Mouse (Mus musculus): ENCODE results near the gene Nr2f1. TPM values are rescaled to one million over a fixed set of nuclear protein-coding genes. Genes with fewer than 3 reads are reported as not detected.

Nr2f1 gene
- polyA plus RNA-seq, 1 experiment: 0.14 TPM

DNA sequence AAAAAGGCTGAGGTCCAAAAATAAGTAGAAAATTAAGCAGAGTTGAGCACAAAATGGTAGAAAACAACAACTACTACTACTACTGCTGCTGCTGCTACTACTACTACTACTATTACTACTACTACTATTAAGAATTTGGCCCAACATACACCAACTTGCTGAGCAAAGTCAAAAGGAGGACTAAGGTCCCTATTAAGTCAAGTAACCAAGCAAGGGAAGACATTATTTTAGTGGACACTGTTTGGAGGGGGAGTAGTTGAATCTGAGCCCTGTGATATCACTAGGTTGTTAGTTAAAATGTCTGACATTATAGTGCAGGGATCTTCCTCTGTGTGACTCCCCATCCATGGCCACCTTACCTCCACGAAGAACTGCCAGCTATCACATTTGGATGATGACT, 21.5 kb downstream of the Nr2f1 start:
- peaks cover 4% of the 10 kb centered on the region; the same call in 1 of the 2 replicates for H3K27me3 ChIP-seq (ENCODE audit: control insufficient read depth, insufficient read depth, low read length)
- H3K27ac ChIP-seq (ENCODE audit: control insufficient read depth, insufficient read depth, low read depth, low read length): no peak overlapping the region
- peaks cover 12% of the 10 kb centered on the region for H3K4me1 ChIP-seq (ENCODE audit: control insufficient read depth, insufficient read depth, low read length)
- TF ChIP-seq CTCF (IDR thresholded peaks at IDR 0.05; ENCODE audit: control insufficient read depth, insufficient read depth, insufficient replicate concordance, low read depth, low read length) (no peak), POLR2A (IDR thresholded peaks at IDR 0.05; ENCODE audit: control insufficient read depth, low read depth, low read length) (no peak)
- no peaks in the 10 kb centered on the region for H3K36me3 ChIP-seq (ENCODE audit: control insufficient read depth, insufficient read depth, low read length)
- no peak overlapping the region for H3K4me3 ChIP-seq (ENCODE audit: control insufficient read depth, low read depth, low read length)

DNA sequence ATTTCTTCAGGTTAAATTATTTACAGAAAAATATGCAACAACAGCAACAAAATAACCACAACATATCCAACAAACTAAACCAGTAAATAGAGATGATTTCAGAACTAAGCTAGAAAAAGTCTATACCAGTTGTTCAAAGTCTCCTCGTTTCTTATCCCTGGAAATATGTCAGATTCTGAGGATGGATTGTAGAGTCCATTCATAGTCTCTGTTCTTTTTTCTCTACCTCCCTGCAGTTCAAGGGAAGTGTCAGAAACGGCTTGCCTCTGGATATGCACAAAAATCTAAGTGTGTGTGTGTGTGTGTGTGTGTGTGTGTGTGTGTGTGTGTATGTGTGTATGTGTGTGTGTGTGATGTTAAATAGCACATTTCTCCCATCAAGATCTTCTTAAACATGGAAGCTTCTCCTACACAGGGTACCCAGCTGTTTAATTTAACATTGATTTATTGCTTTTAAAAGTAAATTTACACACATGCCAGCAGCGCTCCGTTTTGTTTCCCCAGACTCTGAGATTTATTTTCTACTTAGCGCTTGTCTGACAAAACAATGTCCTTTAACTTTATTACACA, 22.1 kb downstream of the Nr2f1 start:
- H3K27ac ChIP-seq (ENCODE audit: control insufficient read depth, insufficient read depth, low read depth, low read length): no peak overlapping the region
- H3K36me3 ChIP-seq (ENCODE audit: control insufficient read depth, insufficient read depth, low read length): no peaks in the 10 kb centered on the region
- H3K4me1 ChIP-seq (ENCODE audit: control insufficient read depth, insufficient read depth, low read length): peaks cover 12% of the 10 kb centered on the region
- H3K27me3 ChIP-seq (ENCODE audit: control insufficient read depth, insufficient read depth, low read length): peaks cover 4% of the 10 kb centered on the region; the same call in 1 of the 2 replicates
- no peak overlapping the region for H3K4me3 ChIP-seq (ENCODE audit: control insufficient read depth, low read depth, low read length)
- TF ChIP-seq CTCF (IDR thresholded peaks at IDR 0.05; ENCODE audit: control insufficient read depth, insufficient read depth, insufficient replicate concordance, low read depth, low read length) (no peak), POLR2A (IDR thresholded peaks at IDR 0.05; ENCODE audit: control insufficient read depth, low read depth, low read length) (no peak)

DNA sequence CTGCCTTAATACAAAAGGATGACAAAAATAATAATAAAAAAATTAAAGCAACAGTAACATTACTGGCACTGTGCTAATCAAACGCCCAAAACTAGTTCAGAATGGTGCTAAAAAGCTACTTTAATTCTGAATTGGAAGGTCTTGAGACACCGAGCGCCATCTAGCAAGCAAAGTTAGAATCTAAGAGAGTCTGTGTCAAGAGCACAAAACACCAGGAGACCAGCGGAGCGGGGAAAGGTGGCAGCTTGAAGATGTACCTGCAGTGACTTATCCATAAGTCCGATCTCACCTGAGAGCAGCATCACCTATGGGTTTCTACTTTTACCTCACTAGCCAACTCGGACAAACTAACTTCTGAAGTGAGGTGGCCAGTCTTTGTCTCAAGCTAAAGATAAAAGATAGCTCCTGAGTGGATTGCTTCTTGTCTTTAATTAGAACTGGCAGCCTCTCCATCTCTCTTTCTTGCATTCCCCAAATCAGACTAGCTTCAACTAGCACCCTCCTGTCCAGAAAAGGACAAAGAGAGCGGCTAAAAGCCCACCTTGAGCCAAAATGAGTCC, 23.7 kb downstream of the Nr2f1 start:
- Histone ChIP-seq H3K36me3 (ENCODE audit: control insufficient read depth, insufficient read depth, low read length) (no peaks in the 10 kb centered on the region), H3K27ac (ENCODE audit: control insufficient read depth, insufficient read depth, low read depth, low read length) (no peak overlapping the region), H3K4me3 (ENCODE audit: control insufficient read depth, low read depth, low read length) (no peak overlapping the region), H3K27me3 (ENCODE audit: control insufficient read depth, insufficient read depth, low read length) (no peaks in the 10 kb centered on the region), H3K4me1 (ENCODE audit: control insufficient read depth, insufficient read depth, low read length) (peaks cover 11% of the 10 kb centered on the region)
- TF ChIP-seq POLR2A (IDR thresholded peaks at IDR 0.05; ENCODE audit: control insufficient read depth, low read depth, low read length) (no peak), CTCF (IDR thresholded peaks at IDR 0.05; ENCODE audit: control insufficient read depth, insufficient read depth, insufficient replicate concordance, low read depth, low read length) (no peak)

DNA sequence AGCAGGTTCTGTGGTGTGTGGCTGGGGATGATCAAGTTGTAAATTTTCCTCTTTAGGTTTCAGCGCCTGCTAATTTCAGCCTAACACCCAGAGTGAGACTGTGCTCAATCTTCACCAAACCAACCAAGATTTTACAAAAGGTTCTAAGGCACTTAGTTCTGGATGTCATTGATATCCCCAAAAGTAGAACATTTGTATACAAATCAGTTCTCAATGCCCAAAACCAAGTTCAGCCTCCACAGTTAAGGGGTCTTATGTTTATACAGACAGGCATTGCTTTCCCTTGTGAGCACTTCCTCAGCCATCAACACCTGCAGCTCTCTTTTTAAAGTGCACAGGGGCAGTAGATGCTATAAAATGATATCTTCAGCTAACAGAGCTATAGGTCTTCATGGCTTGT, 24.7 kb downstream of the Nr2f1 start:
- peaks cover 11% of the 10 kb centered on the region for H3K4me1 ChIP-seq (ENCODE audit: control insufficient read depth, insufficient read depth, low read length)

DNA sequence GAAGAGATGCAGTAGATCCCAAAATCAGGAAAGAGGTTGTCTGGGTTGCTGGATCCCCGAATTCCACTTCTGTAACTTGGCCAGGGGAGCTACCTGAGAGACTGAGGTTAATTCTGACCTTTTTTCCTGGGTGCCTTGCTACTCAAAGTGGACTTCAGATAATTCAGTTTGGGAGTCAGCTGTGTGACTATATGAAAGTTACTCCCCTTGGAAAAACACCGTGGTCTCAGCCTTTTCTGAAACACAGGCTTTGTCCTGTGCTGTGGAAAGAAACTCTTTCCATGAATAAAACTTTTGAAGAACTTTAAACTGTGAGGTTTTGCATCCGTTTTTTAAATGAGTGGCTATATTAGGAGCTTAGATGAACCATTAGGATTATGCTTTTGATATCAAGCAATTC, 25.4 kb downstream of the Nr2f1 start:
- TF ChIP-seq POLR2A (IDR thresholded peaks at IDR 0.05; ENCODE audit: control insufficient read depth, low read depth, low read length): no peak
- TF ChIP-seq CTCF (IDR thresholded peaks at IDR 0.05; ENCODE audit: control insufficient read depth, insufficient read depth, insufficient replicate concordance, low read depth, low read length): no peak
- Histone ChIP-seq H3K4me1 (ENCODE audit: control insufficient read depth, insufficient read depth, low read length) (peaks cover 5% of the 10 kb centered on the region), H3K4me3 (ENCODE audit: control insufficient read depth, low read depth, low read length) (no peak overlapping the region), H3K27ac (ENCODE audit: control insufficient read depth, insufficient read depth, low read depth, low read length) (no peak overlapping the region), H3K27me3 (ENCODE audit: control insufficient read depth, insufficient read depth, low read length) (no peaks in the 10 kb centered on the region), H3K36me3 (ENCODE audit: control insufficient read depth, insufficient read depth, low read length) (no peaks in the 10 kb centered on the region)

More for the DNA sequence above, 24.7 kb downstream of the Nr2f1 start:
- H3K27me3 ChIP-seq (ENCODE audit: control insufficient read depth, insufficient read depth, low read length): no peaks in the 10 kb centered on the region
- TF ChIP-seq CTCF (IDR thresholded peaks at IDR 0.05; ENCODE audit: control insufficient read depth, insufficient read depth, insufficient replicate concordance, low read depth, low read length): no peak
- TF ChIP-seq POLR2A (IDR thresholded peaks at IDR 0.05; ENCODE audit: control insufficient read depth, low read depth, low read length): no peak
- no peaks in the 10 kb centered on the region for H3K36me3 ChIP-seq (ENCODE audit: control insufficient read depth, insufficient read depth, low read length)
- no peak overlapping the region for H3K4me3 ChIP-seq (ENCODE audit: control insufficient read depth, low read depth, low read length)
- H3K27ac ChIP-seq (ENCODE audit: control insufficient read depth, insufficient read depth, low read depth, low read length): no peak overlapping the region

DNA sequence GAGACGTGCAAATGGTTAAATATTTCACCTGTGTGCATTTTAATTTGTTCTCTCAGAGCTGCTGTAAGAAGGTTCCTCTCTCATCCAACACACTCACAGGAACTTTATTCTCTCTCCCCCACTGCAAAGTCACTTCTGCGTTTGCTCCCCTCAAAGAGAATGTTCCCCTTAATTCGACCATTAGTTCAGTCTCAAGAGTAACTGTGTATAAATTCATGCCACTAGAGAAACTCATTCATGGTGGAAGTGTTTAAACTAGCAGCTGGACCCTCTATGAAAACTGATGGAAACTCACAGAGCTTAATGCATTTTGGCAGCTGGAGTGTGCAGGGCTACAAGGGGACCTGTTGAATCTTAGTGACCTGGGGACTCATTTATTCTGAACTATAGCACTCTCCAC, 26.7 kb downstream of the Nr2f1 start:
- no peaks in the 10 kb centered on the region for H3K27me3 ChIP-seq (ENCODE audit: control insufficient read depth, insufficient read depth, low read length)
- no peak overlapping the region for H3K4me3 ChIP-seq (ENCODE audit: control insufficient read depth, low read depth, low read length)
- no peak for TF ChIP-seq POLR2A (IDR thresholded peaks at IDR 0.05; ENCODE audit: control insufficient read depth, low read depth, low read length)
- no peak for TF ChIP-seq CTCF (IDR thresholded peaks at IDR 0.05; ENCODE audit: control insufficient read depth, insufficient read depth, insufficient replicate concordance, low read depth, low read length)
- H3K4me1 ChIP-seq (ENCODE audit: control insufficient read depth, insufficient read depth, low read length): peaks cover 3% of the 10 kb centered on the region; the same call in 1 of the 2 replicates
- H3K27ac ChIP-seq (ENCODE audit: control insufficient read depth, insufficient read depth, low read depth, low read length): no peak overlapping the region
- no peaks in the 10 kb centered on the region for H3K36me3 ChIP-seq (ENCODE audit: control insufficient read depth, insufficient read depth, low read length)

DNA sequence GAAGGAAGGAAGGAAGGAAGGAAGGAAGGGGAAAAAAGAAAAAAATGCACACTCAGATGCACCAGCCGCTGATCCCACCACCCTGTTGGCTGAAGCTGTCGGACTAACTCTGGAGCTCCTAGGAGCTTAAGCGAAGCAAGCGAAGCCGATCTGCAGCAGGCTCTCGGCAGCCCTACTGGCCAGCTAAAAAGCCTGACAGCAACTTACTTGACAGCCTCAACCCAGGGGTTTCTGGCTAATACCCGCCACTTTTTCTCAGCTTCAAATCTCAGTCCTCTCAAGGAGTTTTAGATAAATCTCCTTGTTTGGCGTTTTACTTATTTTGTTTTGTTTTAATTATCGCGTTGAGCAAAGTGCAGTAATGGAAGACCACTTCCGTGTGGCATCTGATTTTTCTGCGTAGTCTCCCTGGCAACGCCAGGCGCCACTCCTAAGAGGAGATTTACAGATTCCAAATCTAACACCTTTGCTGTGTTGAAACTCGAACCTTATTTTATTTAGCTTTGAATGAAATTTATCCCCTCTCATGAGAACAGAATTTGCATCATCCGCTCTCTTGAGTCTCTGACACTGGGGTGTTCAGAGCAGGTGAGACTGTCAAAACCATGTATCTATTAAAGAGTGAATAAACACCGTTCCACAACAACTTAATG, 27.4 kb downstream of the Nr2f1 start:
- Histone ChIP-seq H3K27ac (ENCODE audit: control insufficient read depth, insufficient read depth, low read depth, low read length) (no peak overlapping the region), H3K27me3 (ENCODE audit: control insufficient read depth, insufficient read depth, low read length) (no peaks in the 10 kb centered on the region), H3K4me3 (ENCODE audit: control insufficient read depth, low read depth, low read length) (no peak overlapping the region), H3K4me1 (ENCODE audit: control insufficient read depth, insufficient read depth, low read length) (peaks cover 3% of the 10 kb centered on the region; the same call in 1 of the 2 replicates), H3K36me3 (ENCODE audit: control insufficient read depth, insufficient read depth, low read length) (no peaks in the 10 kb centered on the region)
- no peak for TF ChIP-seq CTCF (IDR thresholded peaks at IDR 0.05; ENCODE audit: control insufficient read depth, insufficient read depth, insufficient replicate concordance, low read depth, low read length)
- no peak for TF ChIP-seq POLR2A (IDR thresholded peaks at IDR 0.05; ENCODE audit: control insufficient read depth, low read depth, low read length)

All from testis, adult 2 months (tissue).